Mouse (Mus musculus): ENCODE measurements around the gene Lins1.

The Lins1 gene

GRCm38 (mm10) chr7:66689620-66690360, at the start of gene Lins1:
TSS of gene Lins1 (plus strand) at chr7:66689889.
- peak; percentile 97 for DNase-seq (ENCODE audit: low read depth)

DNA sequence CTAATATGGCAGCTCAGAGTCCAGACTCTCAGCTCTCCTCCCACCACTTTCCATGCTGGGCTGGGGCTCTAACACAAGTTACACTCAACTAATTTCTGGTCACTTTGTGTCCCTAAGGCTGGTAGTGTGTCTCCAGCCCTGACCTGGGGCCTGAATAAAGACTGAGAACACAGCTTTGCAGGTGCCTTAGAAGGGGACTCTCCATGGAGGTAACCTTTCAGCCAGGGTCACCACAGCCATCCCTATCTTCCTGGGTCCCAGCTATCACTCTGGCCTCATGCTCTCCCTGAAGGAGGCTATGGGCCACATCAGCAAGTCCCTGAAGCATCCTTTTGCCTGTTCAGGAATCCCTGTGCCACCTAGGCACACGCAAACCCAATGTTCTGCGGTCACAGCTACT, 44.0 kb upstream of the Lins1 start:
- DNase-seq (ENCODE audit: low read depth) = no peak

- no peak for DNase-seq (ENCODE audit: low read depth)
Measured at GRCm38 (mm10) chr7:66649181-66649580, 40.5 kb upstream of the Lins1 start.

DNA sequence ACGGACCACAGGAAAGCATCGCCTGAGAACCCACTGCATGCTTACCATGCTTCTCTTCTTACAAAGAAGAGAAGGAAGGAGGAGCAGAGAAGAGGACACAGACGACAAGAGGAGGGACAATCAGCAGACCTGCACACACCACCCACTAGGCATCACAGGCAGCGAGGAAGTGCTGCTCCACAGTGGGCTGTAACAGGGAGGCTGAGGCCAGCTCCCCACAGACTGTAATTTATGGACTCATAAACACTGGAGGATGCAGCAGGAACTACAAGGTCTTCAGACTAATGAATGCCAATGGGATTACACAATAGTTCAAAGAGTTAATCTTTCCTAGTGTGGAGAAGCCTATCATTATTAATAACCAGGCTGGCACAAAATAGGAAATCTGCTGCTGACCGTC, 38.8 kb upstream of the Lins1 start:
- no peak for DNase-seq (ENCODE audit: low read depth)

GRCm38 (mm10) chr7:66652216-66652615, 37.5 kb upstream of the Lins1 start:
- DNase-seq (ENCODE audit: low read depth) = no peak

GRCm38 (mm10) chr7:66653596-66653995, 36.1 kb upstream of the Lins1 start:
- no peak for DNase-seq (ENCODE audit: low read depth)

DNA sequence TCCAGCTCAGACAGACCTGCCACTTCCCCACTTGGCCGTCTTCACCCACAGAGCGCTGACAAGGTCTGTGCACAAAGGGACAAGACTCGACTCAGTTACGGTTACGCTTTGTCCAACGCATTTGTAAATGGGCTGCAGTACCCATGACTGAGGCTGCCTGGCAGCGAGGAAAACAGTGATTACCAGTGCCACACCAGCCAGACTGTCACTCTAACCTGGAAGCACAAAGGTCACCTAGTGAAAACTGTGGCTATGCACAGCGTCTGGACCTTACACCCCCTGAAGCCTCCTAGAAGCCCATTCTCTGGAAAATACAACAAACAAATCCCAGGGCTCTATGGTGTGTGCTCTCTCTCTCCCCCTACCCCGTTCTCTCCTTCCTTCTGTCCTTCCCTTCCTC, 34.2 kb upstream of the Lins1 start:
- DNase-seq (ENCODE audit: low read depth) = no peak

DNA sequence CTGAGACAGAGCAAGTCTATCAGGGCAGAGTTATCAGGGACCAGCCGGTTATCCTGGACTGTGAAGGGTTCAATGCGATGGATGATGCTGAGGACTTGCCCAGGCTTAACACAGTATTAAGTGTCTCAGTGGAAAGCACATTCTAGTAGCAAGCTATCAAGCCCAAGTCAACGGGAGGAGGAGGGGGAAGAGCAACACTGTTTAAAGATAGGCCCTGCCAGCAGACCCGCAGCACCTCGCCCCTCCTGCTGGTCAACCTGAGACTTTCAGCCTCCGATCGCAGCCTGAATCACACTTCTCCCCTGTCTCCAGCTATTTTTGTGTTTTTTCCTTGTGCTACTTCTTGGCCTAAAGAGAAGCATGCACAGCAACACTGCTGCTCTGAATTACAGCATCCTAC, 29.4 kb upstream of the Lins1 start:
- no peak for DNase-seq (ENCODE audit: low read depth)

DNA sequence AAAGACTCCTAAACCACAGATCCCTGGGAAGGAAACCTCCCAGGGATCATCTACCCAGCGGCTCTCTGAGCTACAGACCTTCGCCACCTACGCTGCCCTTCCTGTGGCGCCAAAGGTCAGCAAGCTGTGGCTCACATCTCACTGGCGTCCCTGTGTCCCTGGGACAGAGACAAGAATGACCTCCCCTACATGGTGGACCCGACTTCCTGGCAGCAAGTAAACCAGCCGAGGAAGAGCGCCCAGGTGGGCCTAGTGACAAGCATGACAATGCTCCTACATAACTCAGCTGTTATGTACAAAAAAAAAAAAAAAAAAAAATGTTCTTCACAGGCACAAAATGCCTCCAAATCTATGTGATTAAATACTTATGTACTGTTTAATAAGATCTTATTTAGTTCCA, 28.7 kb upstream of the Lins1 start:
- DNase-seq (ENCODE audit: low read depth) = no peak

DNA sequence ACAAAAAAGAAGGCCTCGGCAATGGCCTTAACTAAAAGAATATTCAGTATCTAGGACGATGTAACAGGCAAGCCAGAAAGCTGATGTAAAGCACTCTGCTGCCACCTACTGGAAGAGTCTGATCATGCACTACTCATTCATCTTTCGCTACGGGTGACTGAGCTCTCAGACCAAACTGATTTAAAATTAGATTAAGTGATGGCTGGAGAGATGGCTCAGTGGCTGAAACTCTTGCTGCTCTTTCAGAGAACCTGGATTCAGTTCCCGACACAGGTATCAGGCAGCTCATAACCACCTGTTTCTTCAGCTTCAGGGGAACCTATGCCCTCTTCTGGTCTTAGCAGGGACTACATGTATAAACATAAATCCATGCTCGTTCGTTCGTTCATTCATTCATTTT, 28.1 kb upstream of the Lins1 start:
- peak; percentile 54 for DNase-seq (ENCODE audit: low read depth)

DNA sequence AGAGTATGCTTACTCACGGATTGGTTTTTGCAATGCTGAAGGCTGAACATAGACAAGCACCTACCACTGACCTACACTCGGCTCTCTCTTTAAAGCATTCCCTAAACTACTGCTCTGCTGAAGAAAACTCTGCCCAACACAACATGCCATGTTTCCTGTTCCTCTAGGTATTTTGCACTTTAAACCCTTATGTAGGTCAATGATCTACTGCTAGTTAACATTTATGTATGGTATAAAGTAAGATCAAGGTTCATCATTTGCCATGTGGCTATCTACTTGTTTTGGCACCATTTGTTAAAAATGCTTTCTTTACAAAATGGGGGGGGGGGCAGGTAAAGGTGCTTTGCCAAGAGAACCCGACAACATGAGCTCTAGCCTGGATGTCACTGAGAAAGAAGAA, 26.1 kb upstream of the Lins1 start:
- DNase-seq (ENCODE audit: low read depth) = no peak

DNA sequence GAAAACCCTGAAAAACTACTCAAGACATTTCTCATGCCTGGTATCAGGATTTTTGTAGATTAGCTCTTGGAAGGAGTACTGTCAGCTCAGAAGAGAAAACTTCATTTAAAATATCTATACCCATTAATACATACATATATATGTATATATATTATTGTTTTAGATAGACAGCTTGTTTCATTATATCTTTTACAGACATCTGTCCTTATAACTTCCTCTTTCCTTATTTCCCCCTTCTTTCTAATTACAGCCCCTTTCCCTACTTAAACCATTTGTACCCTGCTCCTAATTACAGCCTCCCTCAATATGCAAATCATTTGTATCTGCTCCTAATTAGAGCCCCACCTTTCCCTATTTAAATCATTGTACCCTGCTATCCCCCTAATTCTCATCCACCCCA, 22.6 kb upstream of the Lins1 start:
- DNase-seq (ENCODE audit: low read depth) = no peak

GRCm38 (mm10) chr7:66675800-66676199, 13.9 kb upstream of the Lins1 start:
- no peak for DNase-seq (ENCODE audit: low read depth)

DNA sequence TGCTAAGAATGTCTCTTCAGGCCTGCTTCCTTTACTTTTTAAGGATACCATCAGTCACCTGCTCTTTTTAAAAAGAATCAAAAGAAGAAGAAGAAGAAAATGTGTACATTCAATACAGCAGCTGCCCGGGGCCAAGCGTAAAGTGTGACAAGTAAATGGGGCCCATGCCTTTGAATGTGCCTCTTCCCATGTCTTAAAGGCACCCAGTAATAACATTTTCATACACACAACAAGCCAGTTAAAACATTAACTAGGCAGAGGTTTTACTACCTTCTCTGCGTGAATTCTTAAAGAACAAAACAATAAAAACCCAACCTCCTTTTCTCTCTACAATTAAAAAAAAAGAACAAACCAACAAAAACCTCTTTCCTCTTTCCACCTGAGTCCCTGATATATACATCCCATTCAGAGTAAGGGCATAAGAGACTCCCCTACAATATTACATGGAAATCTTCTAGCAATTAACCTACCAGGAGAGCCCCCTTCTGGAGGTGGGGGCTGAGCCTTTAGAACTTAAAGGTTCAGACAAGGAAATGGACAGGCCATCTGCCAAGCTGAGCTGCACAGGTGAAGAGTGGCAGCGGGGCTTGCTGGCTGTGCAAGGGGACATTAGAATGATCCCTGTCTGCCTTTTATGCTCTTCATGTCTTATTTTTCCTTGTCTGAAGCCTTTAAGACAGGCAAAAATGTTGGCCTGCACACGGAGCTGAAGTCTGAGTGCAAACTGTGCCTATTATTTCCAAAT, 7.4 kb upstream of the Lins1 start:
- DNase-seq (ENCODE audit: low read depth) = no peak

- peak; percentile 5 for DNase-seq (ENCODE audit: low read depth)
Measured at GRCm38 (mm10) chr7:66688721-66689120, 968 bp upstream of the Lins1 start.

- DNase-seq (ENCODE audit: low read depth) = no peak
Measured at GRCm38 (mm10) chr7:66689294-66689619, 432 bp upstream of the Lins1 start, which contains the start of gene Asb7. TSS of gene Asb7 (minus strand) at chr7:66689596.

GRCm38 (mm10) chr7:66694467-66694866, 4.8 kb downstream of the Lins1 start:
- no peak for DNase-seq (ENCODE audit: low read depth)

DNA sequence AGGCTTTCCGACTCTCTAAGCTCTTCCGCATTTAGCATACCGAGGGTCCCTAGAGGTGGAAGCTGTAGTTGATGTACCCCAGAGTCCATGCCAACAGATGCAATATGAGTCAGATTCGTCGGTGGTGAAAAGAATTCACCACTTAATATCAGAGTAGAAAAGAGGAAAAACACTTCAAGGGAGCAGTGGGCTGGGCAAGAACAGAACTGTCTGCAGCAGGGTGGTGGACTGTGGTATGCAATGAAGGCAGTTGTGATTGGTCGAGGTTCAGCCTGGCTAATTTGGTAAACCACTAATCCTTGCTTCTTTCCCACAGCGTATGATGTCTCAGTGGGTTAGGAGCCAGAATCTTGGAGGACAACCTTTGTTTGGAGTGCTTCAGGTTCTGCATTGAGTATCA, 13.0 kb downstream of the Lins1 start:
- no peak for DNase-seq (ENCODE audit: low read depth)

DNA sequence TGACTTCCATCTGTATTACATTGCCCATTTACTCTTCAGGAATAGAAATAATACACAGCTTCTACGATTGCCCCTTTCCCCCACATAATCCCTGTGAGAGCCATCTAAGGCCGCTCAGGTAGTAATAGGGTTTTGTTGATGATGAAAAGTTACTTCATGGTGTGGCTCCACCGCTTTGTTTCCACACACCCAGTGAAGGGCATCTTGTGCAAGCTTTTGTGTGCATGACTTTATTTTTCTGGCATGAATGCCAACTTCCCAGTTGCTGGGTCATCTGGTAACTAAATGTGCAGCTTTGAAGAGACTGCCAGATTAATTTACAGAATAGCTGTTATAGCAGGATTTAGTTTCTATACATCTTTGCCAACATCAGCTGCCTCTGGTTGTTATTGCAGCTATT, 14.9 kb downstream of the Lins1 start:
- no peak for DNase-seq (ENCODE audit: low read depth)

- no peak for DNase-seq (ENCODE audit: low read depth)
Measured at GRCm38 (mm10) chr7:66711166-66711565, 21.5 kb downstream of the Lins1 start.

DNA sequence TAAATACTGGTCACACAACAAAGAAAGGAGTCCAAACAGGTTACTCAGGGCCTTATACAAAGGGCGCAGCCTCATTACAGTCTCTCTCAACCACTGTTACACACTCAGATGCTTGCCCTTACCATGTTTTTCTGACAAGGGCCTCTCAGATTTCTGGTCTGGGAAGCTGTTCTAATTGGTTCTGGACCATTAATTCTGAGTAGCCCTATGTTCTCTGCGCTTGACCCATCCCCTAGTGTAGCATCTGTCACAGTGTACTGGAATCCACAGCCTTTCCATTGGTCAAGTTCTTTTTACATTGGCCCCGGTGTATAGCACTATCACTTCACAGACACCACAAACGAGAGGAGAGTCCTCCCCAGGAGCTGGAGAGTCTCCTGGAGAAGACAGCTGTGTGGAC, 34.8 kb downstream of the Lins1 start:
- DNase-seq (ENCODE audit: low read depth) = no peak

- no peak for DNase-seq (ENCODE audit: low read depth)
Measured at GRCm38 (mm10) chr7:66724954-66725353, 35.3 kb downstream of the Lins1 start.

- DNase-seq (ENCODE audit: low read depth) = no peak
Measured at GRCm38 (mm10) chr7:66728072-66728471, 38.4 kb downstream of the Lins1 start.

DNA sequence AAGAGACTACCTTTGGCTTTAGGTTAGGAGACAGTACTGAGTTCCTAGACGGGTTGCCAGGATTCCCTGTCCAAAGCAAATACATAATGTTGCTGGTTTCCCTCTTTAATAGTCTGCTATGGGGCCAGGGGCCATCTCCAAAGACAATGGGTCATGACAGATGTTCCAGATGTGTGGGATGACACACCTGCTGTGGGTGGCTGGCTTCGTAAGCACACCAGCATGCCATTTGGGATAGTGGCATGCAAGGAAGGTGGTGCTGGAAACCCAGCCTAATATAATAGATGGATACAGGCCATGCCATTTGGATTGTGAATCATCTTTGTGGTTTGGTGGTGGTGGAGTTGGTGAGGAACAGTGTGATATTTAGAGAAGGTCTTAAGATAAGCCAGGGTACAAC, 39.5 kb downstream of the Lins1 start:
- DNase-seq (ENCODE audit: low read depth) = no peak

All from c-Kit-positive CD71-positive TER-119-negative erythroid progenitor cells, embryonic 14.5 days (primary cell).